Comparison of ENCODE assay signal across 9 mouse cellular contexts in the genomic region with DNA sequence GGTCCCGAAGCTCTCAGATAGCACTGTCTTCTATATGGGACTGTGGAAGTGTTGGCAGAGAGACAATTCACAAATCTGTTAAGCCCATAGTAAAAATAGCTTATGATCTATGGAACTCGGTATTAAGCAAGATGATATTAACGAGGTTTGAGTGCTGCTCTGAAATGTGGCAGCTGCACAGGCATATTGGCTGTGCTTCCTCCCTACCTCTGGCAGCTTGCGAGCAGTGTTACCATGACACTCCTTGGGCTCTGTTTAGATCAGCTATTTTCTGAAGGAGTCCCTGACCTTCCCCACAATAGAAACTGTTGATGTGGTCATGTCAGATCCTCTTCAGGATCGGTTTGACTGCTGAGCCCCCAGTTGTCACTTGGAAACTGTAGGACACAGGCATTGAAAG.
DNase-seq lines count a peak whose midpoint lies in the region; ATAC-seq lines count a peak whose summit lies in the region.
"Had no signal": no experiment of that assay in that cellular context is flagged by ENCODE, and none has a peak within 500 bp of the region (broad histone marks: within the 10 kb centered on the region; RNA-seq: fewer than 3 reads in every experiment).

No protein-coding gene starts in this region.

- no peak overlapping the region for H3K27ac ChIP-seq in midbrain, embryonic 15.5 days
- H3K27ac ChIP-seq in midbrain, embryonic 10.5 days (replicated peaks), result no peak overlapping the region
- H3K27ac ChIP-seq: liver, embryonic 13.5 days had no signal

- H3K36me3 ChIP-seq in midbrain, embryonic 15.5 days (replicated peaks), result no peaks in the 10 kb centered on the region
- no peaks in the 10 kb centered on the region for H3K36me3 ChIP-seq in midbrain, embryonic 10.5 days
- H3K36me3 ChIP-seq: liver, embryonic 13.5 days had no signal

- no peak for DNase-seq in frontal cortex, postnatal 36 days (ENCODE audit: low spot score in 2 of 2)
- DNase-seq in midbrain, embryonic 10.5 days (ENCODE audit: low spot score), result no peak
- peak; percentile 51 to 59 for DNase-seq in heart, postnatal 10 days
- peak; percentile 94 for DNase-seq in skeletal muscle tissue, adult 2 months (ENCODE audit: low read depth, low spot score)
- DNase-seq in spleen, adult 18-20 months, result no peak
- no peak for DNase-seq in right cerebral cortex, postnatal 25 days
- DNase-seq: liver, embryonic 13.5 days had no signal

- H3K9me3 ChIP-seq in midbrain, embryonic 15.5 days, result no peaks in the 10 kb centered on the region
- H3K9me3 ChIP-seq in midbrain, embryonic 10.5 days (replicated peaks), result no peaks in the 10 kb centered on the region
- H3K9me3 ChIP-seq: liver, embryonic 13.5 days had no signal

- H3K27me3 ChIP-seq in midbrain, embryonic 15.5 days (replicated peaks), result no peaks in the 10 kb centered on the region
- no peaks in the 10 kb centered on the region for H3K27me3 ChIP-seq in midbrain, embryonic 10.5 days (ENCODE audit: low read depth, poor library complexity, severe bottlenecking)
- H3K27me3 ChIP-seq: liver, embryonic 13.5 days had no signal

- intact Hi-C loops in heart, postnatal 10 days (cut with DNase I), result loop anchor here (5.0 kb wide), 1 partner anchor 582 kb away; a partner anchor contains a TSS

- no peak overlapping the region for H3K9ac ChIP-seq in midbrain, embryonic 15.5 days
- H3K9ac ChIP-seq: liver, embryonic 13.5 days had no signal

- no peak overlapping the region for H3K4me3 ChIP-seq in midbrain, embryonic 15.5 days
- no peak overlapping the region for H3K4me3 ChIP-seq in midbrain, embryonic 10.5 days
- H3K4me3 ChIP-seq: liver, embryonic 13.5 days had no signal

- 78% methylated on average over 5 of the region's 5 CpGs for WGBS in midbrain, embryonic 15.5 days
- whole genome bisulfite sequencing in midbrain, embryonic 10.5 days, result 87% methylated on average over 5 of the region's 5 CpGs

- 0 out of 2 replicates have a peak, but pooled peaks cover 2% of the 10 kb centered on the region for H3K4me1 ChIP-seq in midbrain, embryonic 15.5 days
- no peaks in the 10 kb centered on the region for H3K4me1 ChIP-seq in midbrain, embryonic 10.5 days

- peak; percentile 38; the same call in 1 of the 2 replicates for ATAC-seq in frontal cortex, adult (ENCODE audit: low TSS enrichment)
- peak; percentile 54; the same call in 1 of the 2 replicates for ATAC-seq in midbrain, embryonic 15.5 days (replicated peaks)

- no peak overlapping the region for H3K4me2 ChIP-seq in midbrain, embryonic 15.5 days
- H3K4me2 ChIP-seq: liver, embryonic 13.5 days had no signal

Comparison
In these comparisons a context has a peak if more than half of its experiments do, and no peak if none do; other contexts are left out.
1. DNase-seq: peak in heart, postnatal 10 days (2 of 2) and skeletal muscle tissue, adult 2 months (single experiment); none in frontal cortex, postnatal 36 days (0 of 2), midbrain, embryonic 10.5 days (single experiment), spleen, adult 18-20 months (0 of 2) and right cerebral cortex, postnatal 25 days (single experiment).